Mouse (Mus musculus) heart, adult 9 months (tissue): ENCODE data around the gene Lep.

Experiments used
- DNase-seq, 2 experiments: peaks; one replicate each; pipeline ENCODE4 v3.0.0; 2022; ENCODE audit warnings: low spot score in 2 of 2

The Lep gene

GRCm38 (mm10) chr6:29117417-29118104 lies 57.5 kb downstream of the Lep start:
- peak; percentile 88 to 90 for DNase-seq

- DNase-seq: no peak
Observed at GRCm38 (mm10) chr6:29118231-29118630, 58.2 kb downstream of the Lep start.

GRCm38 (mm10) chr6:29118963-29119362 lies 58.9 kb downstream of the Lep start:
- DNase-seq: no peak

- DNase-seq: no peak
Observed at GRCm38 (mm10) chr6:29119990-29120389, 60.0 kb downstream of the Lep start.
